Mouse (Mus musculus) thymus, postnatal 4 days (tissue): Measurements from ENCODE around the gene Ice2.
A peak's percentile ranks its signal among the peaks of the same experiment; 100 is the strongest.

Experiments used
- DNase-seq: peaks from one replicate; pipeline ENCODE4 v3.0.0; 2021

Gene Ice2

DNA sequence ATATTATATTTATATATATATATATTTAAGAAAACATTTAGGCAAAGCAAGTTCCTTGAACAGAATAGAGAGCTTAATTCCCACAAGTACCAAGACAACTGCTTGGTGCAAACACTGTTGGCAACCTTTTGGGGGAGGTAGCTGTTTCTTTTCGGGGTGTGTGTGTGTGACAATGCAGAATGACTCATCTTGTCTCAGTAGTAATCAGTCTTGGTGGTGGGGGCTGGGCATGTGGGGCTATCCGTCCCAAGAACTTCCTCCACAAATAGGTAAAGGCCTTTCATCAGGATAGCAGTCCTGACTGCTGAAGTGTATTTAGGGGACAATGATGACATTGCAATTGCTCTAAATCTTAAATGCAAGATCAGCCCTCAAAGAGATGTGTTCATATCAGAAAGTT lies 65.3 kb downstream of the Ice2 start:
- no peak for DNase-seq

DNA sequence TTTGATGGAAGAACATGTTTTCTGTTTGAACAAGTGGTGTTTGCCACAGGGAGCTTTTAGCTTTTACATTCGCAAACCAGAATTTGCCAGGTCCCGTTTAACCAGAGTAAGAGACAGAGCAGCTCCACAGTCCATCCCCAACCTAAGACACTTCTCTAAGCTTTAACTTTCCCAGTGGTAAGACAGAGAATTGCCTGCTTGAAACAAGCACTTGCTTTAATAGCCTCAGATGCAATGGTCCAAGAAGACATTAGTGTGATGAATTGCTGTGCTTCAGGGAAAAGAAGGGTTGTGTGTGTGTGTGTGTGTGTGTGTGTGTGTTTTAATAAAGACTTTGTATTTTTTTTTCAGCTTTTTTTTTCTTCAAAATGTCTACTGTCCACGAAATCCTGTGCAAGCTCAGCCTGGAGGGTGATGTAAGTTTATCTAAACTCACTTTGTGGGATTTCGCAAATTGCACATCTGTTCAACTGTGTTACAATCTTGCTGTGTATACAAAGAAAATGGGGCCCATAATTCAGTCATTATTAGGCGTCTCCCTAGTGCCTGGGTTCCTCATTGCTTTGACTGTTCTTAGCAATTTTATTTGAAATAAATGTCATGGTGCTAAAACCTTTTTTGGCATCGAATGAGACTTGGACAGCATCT lies 66.5 kb downstream of the Ice2 start:
- no peak for DNase-seq

DNA sequence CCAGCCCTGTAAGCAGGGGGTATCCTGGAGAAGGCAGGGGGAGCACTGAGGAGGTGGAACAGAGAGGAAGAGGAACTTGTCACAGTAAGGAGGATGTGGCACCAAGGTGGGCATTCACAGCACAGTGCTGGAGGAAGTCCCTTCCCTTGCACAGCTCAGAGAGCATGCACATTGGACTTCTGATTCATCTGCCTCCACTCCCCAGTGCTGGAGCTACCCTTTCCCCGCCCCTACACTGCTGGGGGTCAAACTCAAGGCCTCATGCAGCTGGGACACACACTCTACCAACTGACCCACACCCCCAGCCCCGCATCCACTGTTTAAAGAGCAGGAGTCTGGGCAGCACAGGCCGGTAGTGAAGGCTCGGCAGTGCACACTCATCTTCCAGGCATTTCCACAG lies 68.4 kb downstream of the Ice2 start:
- peak; percentile 49 for DNase-seq

DNA sequence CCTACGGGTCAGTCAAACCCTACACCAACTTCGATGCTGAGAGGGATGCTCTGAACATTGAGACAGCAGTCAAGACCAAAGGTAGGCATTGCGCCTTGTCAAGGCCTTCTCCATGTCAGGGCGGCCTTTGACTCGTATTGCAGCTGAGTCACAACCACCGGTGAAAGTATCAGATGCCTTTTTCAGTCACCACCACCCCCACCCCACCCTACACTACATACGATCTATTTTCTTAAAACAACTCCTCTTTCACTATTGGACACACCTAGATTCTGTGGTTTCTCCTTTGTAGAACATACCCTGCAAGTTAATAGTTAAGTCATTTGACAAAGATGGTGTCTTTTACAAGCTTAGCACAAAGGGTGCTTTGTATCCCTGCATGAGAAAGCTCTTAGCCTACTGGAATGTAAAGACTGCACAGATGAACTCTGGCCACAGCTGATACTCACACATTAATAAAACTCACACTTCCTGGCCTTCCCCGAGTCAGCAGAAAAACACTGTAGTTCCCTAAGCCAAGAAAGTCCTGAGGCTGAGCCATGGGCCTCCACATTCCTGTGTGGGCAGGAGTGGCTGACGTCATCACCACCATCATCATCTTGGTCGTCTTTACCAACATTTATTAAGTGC lies 69.7 kb downstream of the Ice2 start:
- no peak for DNase-seq

DNA sequence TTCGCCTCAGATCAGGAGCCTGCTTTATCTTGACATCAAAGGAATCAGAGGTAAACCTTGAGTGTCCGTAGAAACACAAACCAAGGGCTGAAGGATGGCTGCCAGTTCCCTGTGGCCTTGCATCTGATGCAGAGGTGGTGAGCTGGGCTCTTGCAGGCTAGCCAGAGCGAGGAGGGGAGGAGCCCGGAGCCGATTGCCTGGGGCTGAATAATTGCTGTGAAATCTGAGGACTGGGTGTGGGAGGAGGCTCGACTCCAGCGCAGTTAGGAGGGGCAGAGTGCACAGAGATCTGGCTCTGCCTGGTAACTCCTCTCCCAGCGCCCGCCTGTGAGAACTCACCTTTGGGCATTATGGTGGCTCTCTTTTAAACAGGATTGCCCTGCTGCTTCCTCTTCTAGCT lies 71.3 kb downstream of the Ice2 start:
- peak; percentile 43 for DNase-seq

DNA sequence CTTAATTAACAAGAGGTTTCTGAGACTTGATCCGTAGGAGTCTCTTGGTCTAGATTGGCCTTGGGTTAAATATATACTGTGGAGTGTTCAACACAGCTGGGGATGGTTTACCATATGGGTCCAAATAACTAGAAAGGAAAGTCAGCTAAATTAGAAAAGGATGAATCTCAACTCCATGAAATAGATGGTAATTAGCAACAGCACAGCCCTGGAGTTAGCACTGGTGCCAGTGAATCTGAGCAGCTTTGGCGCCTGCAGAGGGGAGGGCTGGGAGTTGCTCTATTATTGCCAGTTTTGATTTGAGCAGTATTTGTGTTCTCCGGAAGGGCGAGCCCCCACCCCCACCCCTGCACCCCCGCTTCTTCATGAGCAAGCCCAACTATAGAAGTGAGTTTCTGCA lies 72.7 kb downstream of the Ice2 start:
- no peak for DNase-seq

DNA sequence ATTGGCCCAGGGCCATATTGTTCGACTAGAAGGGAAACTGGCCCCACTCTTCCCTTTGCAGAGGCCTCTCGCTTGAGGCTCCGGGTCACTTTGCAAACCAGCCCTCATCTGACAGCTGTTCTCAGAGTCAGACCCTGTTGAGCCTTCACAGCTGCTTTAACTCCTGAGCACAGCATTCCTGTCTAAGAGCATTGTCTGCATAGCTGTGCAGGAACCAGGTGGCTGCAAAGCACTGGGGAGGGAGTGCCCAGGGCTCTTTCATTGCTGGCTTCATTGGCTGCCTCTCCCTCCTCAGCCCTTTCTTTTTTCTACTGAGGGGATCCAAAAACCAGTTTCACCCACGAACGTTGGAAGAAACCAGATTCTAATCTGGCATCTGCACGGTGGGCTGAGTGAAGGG lies 73.2 kb downstream of the Ice2 start:
- peak; percentile 69 for DNase-seq

DNA sequence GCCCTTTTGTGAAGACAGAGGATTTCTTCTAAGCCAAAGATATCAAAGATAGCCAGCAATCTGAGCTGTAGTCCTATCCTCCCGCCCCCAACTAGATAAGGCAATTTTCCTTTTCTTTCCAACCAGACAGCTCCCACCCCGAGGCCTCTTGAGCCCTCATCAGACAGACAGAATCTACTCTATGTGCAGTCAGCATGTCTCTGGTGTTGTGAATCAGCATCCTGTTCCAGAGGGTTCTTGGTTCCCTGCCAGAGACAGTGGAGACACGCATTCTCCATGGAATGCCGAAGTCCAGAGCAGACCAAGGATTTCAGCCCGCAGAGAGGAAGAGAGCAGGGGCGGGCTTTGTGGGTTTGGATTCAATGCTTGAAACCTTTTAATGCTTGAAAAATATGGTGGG lies 75.0 kb downstream of the Ice2 start:
- no peak for DNase-seq

DNA sequence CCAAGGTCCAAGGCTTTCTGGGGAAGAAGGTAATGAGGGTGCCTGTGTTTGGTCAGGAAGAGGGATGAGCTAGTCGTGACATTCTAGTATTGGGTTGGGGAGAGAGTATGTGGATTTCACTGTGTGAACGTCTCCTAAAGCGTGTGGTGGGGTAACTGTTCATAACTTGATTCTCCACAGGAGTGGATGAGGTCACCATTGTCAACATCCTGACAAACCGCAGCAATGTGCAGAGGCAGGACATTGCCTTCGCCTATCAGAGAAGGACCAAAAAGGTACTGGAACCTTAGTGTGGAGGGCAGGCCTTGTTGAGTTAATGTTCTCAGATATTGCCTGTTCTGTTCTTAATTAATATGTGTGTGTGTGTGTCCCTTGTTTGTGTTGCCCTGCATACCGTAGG lies 78.2 kb downstream of the Ice2 start:
- DNase-seq = no peak

DNA sequence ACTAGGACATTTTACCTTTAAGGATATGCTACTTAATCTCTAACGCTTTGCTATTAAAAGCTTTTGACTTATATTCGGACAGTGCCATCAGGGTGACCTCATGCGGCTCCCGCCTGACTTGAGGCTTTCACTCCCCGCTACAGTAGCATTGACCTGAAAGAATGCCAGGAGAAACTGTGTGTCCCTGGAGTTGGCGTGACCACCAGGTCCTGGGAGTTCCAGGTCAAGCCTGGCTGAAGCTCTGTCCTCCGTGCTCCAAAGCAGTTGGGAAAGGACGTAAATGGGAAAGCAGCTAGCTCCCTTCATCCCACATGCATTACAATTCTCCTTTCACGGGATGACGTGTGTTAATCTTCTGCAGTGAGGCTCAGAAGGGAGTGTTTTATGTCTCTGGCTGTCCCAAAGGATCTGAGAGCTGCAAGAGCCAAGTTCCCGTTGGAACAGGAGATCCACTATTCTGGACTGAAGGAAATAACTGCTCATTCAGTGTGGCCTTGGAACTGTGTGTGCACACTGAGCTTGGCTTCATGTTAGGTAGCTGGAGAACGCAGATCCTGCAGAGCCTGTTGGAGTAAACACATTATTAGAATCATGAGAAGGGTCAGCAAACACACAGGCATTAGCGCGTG lies 79.6 kb downstream of the Ice2 start:
- DNase-seq = no peak

DNA sequence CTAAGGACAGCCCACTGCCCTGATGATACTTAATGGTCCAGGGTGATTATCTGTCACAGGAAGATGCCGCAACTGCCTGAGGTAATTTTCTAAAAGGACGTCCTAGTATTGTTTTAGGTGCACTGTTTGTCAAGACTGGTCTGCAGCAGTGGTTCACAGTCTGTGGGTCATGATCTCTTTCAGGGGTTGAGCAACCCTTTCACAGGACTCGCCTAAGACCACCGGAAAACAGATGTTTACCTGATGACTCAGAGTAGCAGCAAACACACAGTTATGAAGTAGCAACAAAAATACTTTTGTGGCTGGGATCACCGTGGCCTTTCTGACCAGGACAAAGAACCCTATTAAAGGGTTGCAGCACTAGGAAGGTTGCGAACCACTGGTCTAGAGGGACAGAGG lies 80.1 kb downstream of the Ice2 start:
- DNase-seq = no peak

DNA sequence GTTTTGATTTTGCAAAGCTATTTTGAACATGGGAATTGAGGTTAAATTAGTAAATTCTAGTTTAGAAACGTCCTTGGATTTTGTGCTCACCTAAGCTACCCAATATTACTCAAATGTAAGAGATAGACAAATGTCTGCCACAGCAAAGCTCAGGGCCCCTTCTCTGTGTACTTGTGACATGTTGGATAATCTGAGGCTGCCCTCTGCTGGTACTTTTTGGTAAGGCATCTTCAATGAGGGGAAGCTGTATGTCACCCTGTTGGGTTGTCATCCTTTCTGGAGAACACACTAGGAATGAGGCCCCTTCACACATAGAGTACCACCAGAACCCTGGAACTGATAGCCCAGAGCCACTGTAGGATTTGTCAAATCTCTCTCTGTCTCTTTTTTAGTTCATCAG lies 82.6 kb downstream of the Ice2 start:
- DNase-seq = peak; percentile 90
